Mouse (Mus musculus): Measurements from ENCODE around the gene Cgnl1. TPM values are rescaled to one million over a fixed set of nuclear protein-coding genes. Genes with fewer than 3 reads are reported as not detected.
A peak's percentile ranks its signal among the peaks of the same experiment; 100 is the strongest.

The Cgnl1 gene
- polyA plus RNA-seq, 1 experiment: 24.6 TPM

- Histone ChIP-seq H3K27ac (ENCODE audit: insufficient read depth, low read length) (no peak overlapping the region), H3K4me1 (ENCODE audit: control insufficient read depth, insufficient read depth, low read length) (no peaks in the 10 kb centered on the region; the same call in 1 of the 2 replicates), H3K4me3 (ENCODE audit: insufficient read depth, low read length) (peak overlapping the region; percentile 87)
- TF ChIP-seq CTCF (IDR thresholded peaks at IDR 0.05; ENCODE audit: borderline replicate concordance, insufficient read depth, low read length): no peak
- TF ChIP-seq POLR2A (IDR thresholded peaks at IDR 0.05; ENCODE audit: low read depth, low read length): no peak
These were observed 918 bp downstream of the Cgnl1 start for GRCm38 (mm10) chr9:71770484-71770883.

DNA sequence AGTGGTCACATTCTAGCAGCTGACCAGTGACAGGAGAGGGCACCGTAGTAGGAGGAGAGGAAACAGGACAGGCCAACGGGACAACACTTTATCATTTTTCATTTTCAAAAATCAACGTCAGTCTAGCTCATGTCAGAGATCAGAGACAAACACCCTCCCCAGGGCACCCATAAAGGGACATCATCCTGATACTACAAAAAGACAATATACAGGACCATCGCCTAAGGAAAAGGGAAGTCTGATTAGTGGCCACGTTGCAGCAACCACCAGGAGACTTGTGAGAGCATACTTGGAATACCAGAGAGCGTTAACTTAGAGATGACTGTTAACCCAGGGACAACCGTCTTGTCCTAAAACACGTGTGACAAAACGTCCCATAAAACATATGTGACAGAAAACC lies 1.7 kb downstream of the Cgnl1 start:
- H3K4me1 ChIP-seq (ENCODE audit: control insufficient read depth, insufficient read depth, low read length): no peaks in the 10 kb centered on the region; the same call in 1 of the 2 replicates
- no peak overlapping the region for H3K27ac ChIP-seq (ENCODE audit: insufficient read depth, low read length)
- peak overlapping the region; percentile 87 for H3K4me3 ChIP-seq (ENCODE audit: insufficient read depth, low read length)
- TF ChIP-seq POLR2A (IDR thresholded peaks at IDR 0.05; ENCODE audit: low read depth, low read length): no peak
- no peak for TF ChIP-seq CTCF (IDR thresholded peaks at IDR 0.05; ENCODE audit: borderline replicate concordance, insufficient read depth, low read length)

DNA sequence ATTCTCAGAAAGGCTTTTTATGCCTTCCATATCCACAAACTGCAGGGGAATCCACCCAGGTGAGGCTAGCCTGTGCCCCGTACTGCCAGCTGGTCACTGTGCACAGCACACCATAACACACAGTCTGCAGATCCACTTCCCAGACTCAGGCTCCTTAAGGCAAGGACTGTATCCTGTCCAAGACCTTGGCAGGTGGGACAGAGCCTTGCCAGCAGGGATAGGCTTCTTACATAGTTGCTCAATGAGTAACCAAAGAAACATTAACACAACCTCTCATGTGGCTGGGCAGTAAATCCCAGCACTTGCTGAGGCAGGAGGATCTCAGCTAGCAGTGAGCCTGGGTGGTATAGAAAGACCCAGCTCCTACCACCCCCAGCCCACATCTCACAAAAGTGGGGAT lies 3.3 kb downstream of the Cgnl1 start:
- TF ChIP-seq CTCF (IDR thresholded peaks at IDR 0.05; ENCODE audit: borderline replicate concordance, insufficient read depth, low read length): no peak
- TF ChIP-seq POLR2A (IDR thresholded peaks at IDR 0.05; ENCODE audit: low read depth, low read length): no peak
- no peak overlapping the region for H3K4me3 ChIP-seq (ENCODE audit: insufficient read depth, low read length)
- H3K4me1 ChIP-seq (ENCODE audit: control insufficient read depth, insufficient read depth, low read length): no peaks in the 10 kb centered on the region; the same call in 1 of the 2 replicates
- H3K27ac ChIP-seq (ENCODE audit: insufficient read depth, low read length): no peak overlapping the region

DNA sequence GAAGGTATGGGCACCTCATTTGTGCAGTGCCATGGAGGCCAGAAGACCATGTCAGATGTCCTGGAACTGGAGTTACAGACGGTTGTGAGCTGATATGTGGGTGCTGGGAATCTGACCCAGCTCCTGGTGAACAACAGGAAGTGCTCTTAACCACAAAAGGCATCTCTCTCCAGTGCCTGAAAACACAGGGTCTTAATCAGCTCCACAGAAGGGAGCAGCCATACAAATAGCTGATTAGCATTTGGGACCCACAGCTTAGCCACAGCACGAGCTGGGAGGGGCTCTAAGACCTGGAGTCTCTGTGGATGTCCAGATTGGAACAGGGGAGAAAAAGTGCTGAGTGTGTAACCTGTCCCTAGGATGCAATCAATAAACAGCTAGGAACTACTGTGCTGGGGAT lies 4.5 kb downstream of the Cgnl1 start:
- Histone ChIP-seq H3K4me3 (ENCODE audit: insufficient read depth, low read length) (no peak overlapping the region), H3K27ac (ENCODE audit: insufficient read depth, low read length) (no peak overlapping the region), H3K4me1 (ENCODE audit: control insufficient read depth, insufficient read depth, low read length) (no peaks in the 10 kb centered on the region; the same call in 1 of the 2 replicates)
- no peak for TF ChIP-seq CTCF (IDR thresholded peaks at IDR 0.05; ENCODE audit: borderline replicate concordance, insufficient read depth, low read length)
- no peak for TF ChIP-seq POLR2A (IDR thresholded peaks at IDR 0.05; ENCODE audit: low read depth, low read length)

GRCm38 (mm10) chr9:71766306-71766705 lies 5.1 kb downstream of the Cgnl1 start:
- no peak for TF ChIP-seq POLR2A (IDR thresholded peaks at IDR 0.05; ENCODE audit: low read depth, low read length)
- no peak for TF ChIP-seq CTCF (IDR thresholded peaks at IDR 0.05; ENCODE audit: borderline replicate concordance, insufficient read depth, low read length)

DNA sequence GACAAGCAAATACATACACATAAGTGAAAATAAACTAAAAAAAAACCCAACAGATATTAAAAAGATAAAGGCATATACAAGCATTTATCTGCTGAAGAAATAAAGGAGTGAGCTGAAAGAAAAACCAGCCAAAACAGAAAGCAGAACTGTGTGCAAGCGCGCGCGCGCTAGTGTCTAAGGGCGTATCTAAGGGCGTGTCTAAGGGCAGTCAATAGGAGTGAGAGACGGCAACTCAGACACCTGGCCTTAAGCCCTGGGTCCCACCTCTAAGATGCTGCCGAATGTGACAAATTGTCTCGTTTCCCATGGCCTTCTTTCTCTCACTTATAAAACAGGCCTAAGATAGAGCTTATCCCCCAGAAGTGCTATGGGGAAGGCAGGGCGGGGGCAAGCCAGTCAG lies 6.9 kb downstream of the Cgnl1 start:
- Histone ChIP-seq H3K4me3 (ENCODE audit: insufficient read depth, low read length) (no peak overlapping the region), H3K27ac (ENCODE audit: insufficient read depth, low read length) (no peak overlapping the region)
- TF ChIP-seq POLR2A (IDR thresholded peaks at IDR 0.05; ENCODE audit: low read depth, low read length) (no peak), CTCF (IDR thresholded peaks at IDR 0.05; ENCODE audit: borderline replicate concordance, insufficient read depth, low read length) (no peak)

More at GRCm38 (mm10) chr9:71766306-71766705, 5.1 kb downstream of the Cgnl1 start:
- no peak overlapping the region for H3K4me3 ChIP-seq (ENCODE audit: insufficient read depth, low read length)
- no peaks in the 10 kb centered on the region; the same call in 1 of the 2 replicates for H3K4me1 ChIP-seq (ENCODE audit: control insufficient read depth, insufficient read depth, low read length)
- no peak overlapping the region for H3K27ac ChIP-seq (ENCODE audit: insufficient read depth, low read length)

DNA sequence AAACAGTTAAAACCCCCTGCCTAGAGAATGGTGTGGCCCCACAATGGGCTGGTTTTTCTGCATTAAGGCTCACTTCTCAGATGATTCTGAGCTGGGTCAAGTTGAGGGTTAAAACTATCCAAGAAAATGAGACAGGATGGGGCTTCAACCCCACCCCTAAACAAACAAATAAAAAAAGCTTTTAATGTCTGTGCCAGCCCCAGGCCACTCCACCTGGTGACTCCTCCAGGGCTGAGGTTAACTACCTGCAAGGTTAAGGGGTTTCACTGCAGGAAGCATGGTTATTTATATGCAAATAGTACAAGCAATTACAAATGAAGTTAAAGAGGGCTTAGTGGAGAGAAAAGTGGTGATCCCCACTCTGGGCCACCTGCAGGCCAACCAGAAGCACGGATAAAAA lies 8.1 kb downstream of the Cgnl1 start:
- no peak for TF ChIP-seq CTCF (IDR thresholded peaks at IDR 0.05; ENCODE audit: borderline replicate concordance, insufficient read depth, low read length)

More for the DNA sequence above, 6.9 kb downstream of the Cgnl1 start:
- no peaks in the 10 kb centered on the region for H3K4me1 ChIP-seq (ENCODE audit: control insufficient read depth, insufficient read depth, low read length)

GRCm38 (mm10) chr9:71761663-71762062 lies 9.7 kb downstream of the Cgnl1 start:
- Histone ChIP-seq H3K4me1 (ENCODE audit: control insufficient read depth, insufficient read depth, low read length) (peaks cover 8% of the 10 kb centered on the region), H3K27ac (ENCODE audit: insufficient read depth, low read length) (no peak overlapping the region), H3K4me3 (ENCODE audit: insufficient read depth, low read length) (no peak overlapping the region)
- no peak for TF ChIP-seq POLR2A (IDR thresholded peaks at IDR 0.05; ENCODE audit: low read depth, low read length)
- no peak for TF ChIP-seq CTCF (IDR thresholded peaks at IDR 0.05; ENCODE audit: borderline replicate concordance, insufficient read depth, low read length)

More for the DNA sequence above, 8.1 kb downstream of the Cgnl1 start:
- no peaks in the 10 kb centered on the region; the same call in 1 of the 2 replicates for H3K4me1 ChIP-seq (ENCODE audit: control insufficient read depth, insufficient read depth, low read length)
- H3K4me3 ChIP-seq (ENCODE audit: insufficient read depth, low read length): no peak overlapping the region
- H3K27ac ChIP-seq (ENCODE audit: insufficient read depth, low read length): no peak overlapping the region

DNA sequence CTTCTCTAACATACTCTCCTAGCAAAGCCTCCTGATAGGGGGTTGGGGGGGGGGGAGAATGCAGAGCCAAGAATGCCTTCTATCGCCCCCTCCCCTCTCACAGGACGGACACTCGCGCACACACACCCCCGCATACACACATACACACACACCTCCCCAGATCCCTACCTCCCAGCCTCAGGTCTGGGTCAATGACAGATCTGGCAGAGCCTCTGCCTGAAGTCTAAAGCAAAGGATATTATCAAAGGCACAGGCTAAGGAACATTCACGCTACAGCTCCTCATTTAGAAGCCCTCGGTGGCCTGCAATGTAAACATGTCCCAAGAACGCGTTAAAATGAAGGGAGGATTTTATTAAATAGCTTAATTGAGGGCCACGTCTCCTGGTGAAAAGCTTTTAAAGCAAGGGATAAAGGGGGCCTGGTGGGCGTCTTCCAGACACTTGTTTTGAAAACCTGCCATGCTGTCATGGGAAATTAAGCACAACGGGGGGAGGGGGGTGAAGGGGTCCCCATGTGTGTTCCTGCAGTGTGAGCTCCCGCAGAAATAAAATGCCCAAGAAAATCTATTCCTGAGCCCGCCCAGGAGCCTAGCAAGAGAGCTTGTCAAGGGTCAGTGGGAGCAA lies 10.8 kb downstream of the Cgnl1 start:
- no peak overlapping the region for H3K27ac ChIP-seq (ENCODE audit: insufficient read depth, low read length)
- peaks cover 9% of the 10 kb centered on the region for H3K4me1 ChIP-seq (ENCODE audit: control insufficient read depth, insufficient read depth, low read length)
- TF ChIP-seq CTCF (IDR thresholded peaks at IDR 0.05; ENCODE audit: borderline replicate concordance, insufficient read depth, low read length): no peak
- no peak for TF ChIP-seq POLR2A (IDR thresholded peaks at IDR 0.05; ENCODE audit: low read depth, low read length)
- H3K4me3 ChIP-seq (ENCODE audit: insufficient read depth, low read length): no peak overlapping the region

- no peak for TF ChIP-seq POLR2A (IDR thresholded peaks at IDR 0.05; ENCODE audit: low read depth, low read length)
- no peak for TF ChIP-seq CTCF (IDR thresholded peaks at IDR 0.05; ENCODE audit: borderline replicate concordance, insufficient read depth, low read length)
- Histone ChIP-seq H3K4me1 (ENCODE audit: control insufficient read depth, insufficient read depth, low read length) (peaks cover 9% of the 10 kb centered on the region), H3K27ac (ENCODE audit: insufficient read depth, low read length) (no peak overlapping the region), H3K4me3 (ENCODE audit: insufficient read depth, low read length) (no peak overlapping the region)
These were observed 11.5 kb downstream of the Cgnl1 start for GRCm38 (mm10) chr9:71759893-71760292.

Data from embryonic fibroblast, embryonic 13.5 days (primary cell).